Mouse (Mus musculus): ENCODE data around the gene Crybg2.

Crybg2 gene

GRCm38 (mm10) chr4:134060135-134060865 is at the start of gene Crybg2:
Gene Crybg2 (plus strand): TSS chr4:134060815.
- TF ChIP-seq CTCF (conservative IDR thresholded peaks at IDR 0.05; ENCODE audit: low read length) (no peak), POU5F1 (IDR thresholded peaks at IDR 0.05; ENCODE audit: borderline replicate concordance, low read length) (no peak), NANOG (IDR thresholded peaks at IDR 0.05; ENCODE audit: borderline replicate concordance, low read length) (no peak)
- H3K27me3 ChIP-seq (ENCODE audit: insufficient read depth, low read length), result peaks cover 8% of the 10 kb centered on the region
- peak within 1 kb of the TSS; percentile 74 for H3K4me3 ChIP-seq (replicated peaks; ENCODE audit: low read length)
- peaks cover 79% of the 10 kb centered on the region for H3K4me1 ChIP-seq (replicated peaks; ENCODE audit: low read depth, low read length)
- H3K36me3 ChIP-seq (ENCODE audit: insufficient read depth, low read length), result no peaks in the 10 kb centered on the region
- no peaks in the 10 kb centered on the region for H3K9me3 ChIP-seq (ENCODE audit: low read length)

DNA sequence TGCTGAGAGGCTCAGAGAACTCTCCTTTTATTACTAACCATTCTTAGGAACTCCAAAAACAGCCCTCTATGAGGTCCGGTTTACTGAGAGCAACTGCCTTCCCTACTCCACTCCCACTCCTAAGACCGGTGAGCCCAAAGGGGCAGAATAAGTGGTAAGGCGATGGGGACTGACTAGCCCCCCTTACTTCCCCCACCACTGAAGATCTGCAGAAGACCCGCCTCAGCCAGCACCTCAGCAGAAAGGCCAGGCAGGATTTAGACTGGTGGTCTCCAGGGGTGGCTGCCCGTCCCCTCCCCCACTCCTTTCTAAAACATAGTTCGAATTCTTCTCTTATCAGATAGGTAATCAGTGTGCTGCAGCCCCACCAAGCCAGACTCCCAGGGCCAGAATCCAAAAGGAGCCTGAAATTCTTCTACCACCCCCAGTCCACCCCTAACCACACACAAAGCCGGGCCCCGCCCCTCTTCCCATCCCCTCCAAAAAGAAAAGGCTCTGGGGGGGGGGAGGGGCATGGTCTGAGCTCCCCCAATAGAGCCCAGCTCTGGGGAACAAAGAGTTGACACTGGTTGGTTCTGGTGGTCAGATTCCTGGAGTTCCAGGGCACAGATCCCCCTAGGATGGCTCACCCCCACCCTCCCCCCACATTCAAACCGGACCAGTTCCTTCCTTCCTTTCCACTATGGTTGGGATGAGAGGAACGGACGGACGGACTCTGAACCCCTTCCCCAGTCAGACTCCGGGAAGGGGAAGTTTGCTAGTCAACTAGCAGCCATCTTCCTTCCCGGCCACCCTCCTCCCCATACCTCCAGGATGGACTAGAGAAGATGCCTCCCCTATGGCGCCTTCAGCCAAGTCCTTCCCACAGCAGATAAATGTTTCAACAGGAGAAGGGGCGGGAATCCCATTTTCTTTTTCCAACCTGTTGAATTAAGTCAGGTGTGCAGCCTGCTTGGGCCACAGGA is 48.9 kb upstream of the Crybg2 start:
- peaks cover 67% of the 10 kb centered on the region for H3K36me3 ChIP-seq (ENCODE audit: insufficient read depth, low read length)
- H3K9me3 ChIP-seq (ENCODE audit: low read length), result no peaks in the 10 kb centered on the region
- TF ChIP-seq NANOG (IDR thresholded peaks at IDR 0.05; ENCODE audit: borderline replicate concordance, low read length), result no peak
- TF ChIP-seq CTCF (conservative IDR thresholded peaks at IDR 0.05; ENCODE audit: low read length), result no peak
- no peak for TF ChIP-seq POU5F1 (IDR thresholded peaks at IDR 0.05; ENCODE audit: borderline replicate concordance, low read length)
- no peaks in the 10 kb centered on the region for H3K27me3 ChIP-seq (ENCODE audit: insufficient read depth, low read length)
- H3K4me1 ChIP-seq (replicated peaks; ENCODE audit: low read depth, low read length), result peaks cover 85% of the 10 kb centered on the region
- peak overlapping the region; percentile 71 for H3K4me3 ChIP-seq (replicated peaks; ENCODE audit: low read length)

- Histone ChIP-seq H3K4me3 (replicated peaks; ENCODE audit: low read length) (peak overlapping the region; percentile 71), H3K27me3 (ENCODE audit: insufficient read depth, low read length) (no peaks in the 10 kb centered on the region)
- TF ChIP-seq CTCF (conservative IDR thresholded peaks at IDR 0.05; ENCODE audit: low read length), result peak; percentile 36
- TF ChIP-seq POU5F1 (IDR thresholded peaks at IDR 0.05; ENCODE audit: borderline replicate concordance, low read length), result no peak
- TF ChIP-seq NANOG (IDR thresholded peaks at IDR 0.05; ENCODE audit: borderline replicate concordance, low read length), result no peak
These were observed 47.6 kb upstream of the Crybg2 start for GRCm38 (mm10) chr4:134012858-134013528.

DNA sequence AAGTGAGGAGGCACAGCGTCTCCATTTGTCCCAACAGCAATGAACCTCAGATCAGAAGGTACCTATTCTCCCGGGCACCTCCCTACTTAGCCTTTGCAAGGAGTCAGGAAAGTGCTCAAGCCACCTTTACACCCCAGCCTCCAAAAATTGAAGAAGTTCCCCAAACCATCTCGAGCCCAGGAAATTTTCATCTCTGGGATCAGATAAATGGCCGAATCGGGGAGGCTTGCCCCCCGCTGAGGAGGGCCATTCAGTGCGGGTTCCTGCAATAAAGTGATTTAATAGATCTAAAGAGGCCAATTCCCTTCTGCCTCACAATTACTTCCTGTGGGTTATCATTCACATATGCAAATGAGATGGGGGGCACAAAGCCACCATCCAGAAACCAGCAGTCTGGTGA is 44.4 kb upstream of the Crybg2 start:
- Histone ChIP-seq H3K9me3 (ENCODE audit: low read length) (no peaks in the 10 kb centered on the region), H3K4me3 (replicated peaks; ENCODE audit: low read length) (peak overlapping the region; percentile 95), H3K27me3 (ENCODE audit: insufficient read depth, low read length) (no peaks in the 10 kb centered on the region), H3K36me3 (ENCODE audit: insufficient read depth, low read length) (peaks cover 38% of the 10 kb centered on the region), H3K4me1 (replicated peaks; ENCODE audit: low read depth, low read length) (peaks cover 67% of the 10 kb centered on the region)
- TF ChIP-seq CTCF (conservative IDR thresholded peaks at IDR 0.05; ENCODE audit: low read length), result no peak
- TF ChIP-seq NANOG (IDR thresholded peaks at IDR 0.05; ENCODE audit: borderline replicate concordance, low read length), result no peak
- TF ChIP-seq POU5F1 (IDR thresholded peaks at IDR 0.05; ENCODE audit: borderline replicate concordance, low read length), result no peak

More at GRCm38 (mm10) chr4:134012858-134013528, 47.6 kb upstream of the Crybg2 start:
- H3K36me3 ChIP-seq (ENCODE audit: insufficient read depth, low read length), result peaks cover 59% of the 10 kb centered on the region
- peaks cover 82% of the 10 kb centered on the region for H3K4me1 ChIP-seq (replicated peaks; ENCODE audit: low read depth, low read length)
- no peaks in the 10 kb centered on the region for H3K9me3 ChIP-seq (ENCODE audit: low read length)

DNA sequence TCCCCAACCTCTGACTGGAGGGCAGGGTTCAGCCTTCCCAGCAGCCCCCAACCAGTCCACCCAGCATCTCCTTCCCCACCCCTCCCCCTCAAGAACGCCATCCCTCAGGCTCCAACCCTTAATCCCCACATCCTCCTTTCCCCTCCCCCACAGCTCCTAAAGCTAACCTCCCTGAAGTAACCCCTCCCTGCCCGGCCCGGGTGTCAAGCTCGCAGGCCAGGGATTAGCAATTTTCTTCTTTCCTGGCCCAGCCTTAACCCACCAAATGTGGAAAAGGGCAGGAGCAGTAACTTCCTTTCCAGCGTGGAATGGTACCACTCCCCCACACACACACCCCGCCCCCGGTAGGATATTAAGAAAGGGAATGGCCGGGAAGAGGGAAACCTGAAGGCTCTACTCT is 43.8 kb upstream of the Crybg2 start:
- H3K36me3 ChIP-seq (ENCODE audit: insufficient read depth, low read length), result peaks cover 38% of the 10 kb centered on the region
- H3K4me1 ChIP-seq (replicated peaks; ENCODE audit: low read depth, low read length), result peaks cover 61% of the 10 kb centered on the region
- no peaks in the 10 kb centered on the region for H3K27me3 ChIP-seq (ENCODE audit: insufficient read depth, low read length)
- H3K9me3 ChIP-seq (ENCODE audit: low read length), result no peaks in the 10 kb centered on the region
- no peak for TF ChIP-seq POU5F1 (IDR thresholded peaks at IDR 0.05; ENCODE audit: borderline replicate concordance, low read length)
- TF ChIP-seq CTCF (conservative IDR thresholded peaks at IDR 0.05; ENCODE audit: low read length), result no peak
- TF ChIP-seq NANOG (IDR thresholded peaks at IDR 0.05; ENCODE audit: borderline replicate concordance, low read length), result no peak
- H3K4me3 ChIP-seq (replicated peaks; ENCODE audit: low read length), result peak overlapping the region; percentile 95

DNA sequence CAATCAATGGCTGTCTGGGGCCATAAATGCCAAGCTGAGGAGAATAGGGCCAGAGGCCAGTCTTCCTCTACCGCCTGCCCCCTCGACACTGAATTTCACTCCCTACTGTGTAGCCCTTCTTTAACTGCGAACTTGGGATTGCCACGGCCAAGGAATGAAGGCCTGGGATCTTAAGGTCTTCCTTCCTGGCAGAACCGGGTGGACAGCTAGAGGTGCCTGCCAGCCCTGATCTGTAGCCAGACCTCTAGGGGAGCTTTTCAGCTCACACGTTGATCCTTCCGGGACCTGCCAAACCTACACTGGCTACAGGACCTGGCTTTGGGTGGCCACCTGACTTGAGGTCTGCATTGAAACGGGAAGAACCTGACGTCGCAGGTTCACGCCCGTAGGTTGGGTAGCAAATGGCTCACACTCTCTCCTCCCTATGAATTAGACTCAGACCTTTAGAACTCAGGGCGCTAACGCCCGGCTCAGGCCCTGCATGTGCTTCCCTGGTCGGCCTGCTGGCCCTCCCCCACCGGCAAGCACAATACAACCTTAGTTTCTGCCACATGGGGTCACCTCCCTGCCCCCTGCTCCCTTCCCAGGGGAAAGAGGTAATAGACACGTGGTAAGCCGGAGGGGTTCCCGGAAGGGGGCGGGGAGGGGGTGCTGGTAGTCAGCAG is 43.3 kb upstream of the Crybg2 start:
- no peaks in the 10 kb centered on the region for H3K27me3 ChIP-seq (ENCODE audit: insufficient read depth, low read length)
- no peaks in the 10 kb centered on the region for H3K9me3 ChIP-seq (ENCODE audit: low read length)
- peaks cover 38% of the 10 kb centered on the region for H3K36me3 ChIP-seq (ENCODE audit: insufficient read depth, low read length)
- TF ChIP-seq POU5F1 (IDR thresholded peaks at IDR 0.05; ENCODE audit: borderline replicate concordance, low read length) (no peak), CTCF (conservative IDR thresholded peaks at IDR 0.05; ENCODE audit: low read length) (no peak), NANOG (IDR thresholded peaks at IDR 0.05; ENCODE audit: borderline replicate concordance, low read length) (no peak)
- H3K4me3 ChIP-seq (replicated peaks; ENCODE audit: low read length), result peak overlapping the region; percentile 95
- H3K4me1 ChIP-seq (replicated peaks; ENCODE audit: low read depth, low read length), result peaks cover 56% of the 10 kb centered on the region

DNA sequence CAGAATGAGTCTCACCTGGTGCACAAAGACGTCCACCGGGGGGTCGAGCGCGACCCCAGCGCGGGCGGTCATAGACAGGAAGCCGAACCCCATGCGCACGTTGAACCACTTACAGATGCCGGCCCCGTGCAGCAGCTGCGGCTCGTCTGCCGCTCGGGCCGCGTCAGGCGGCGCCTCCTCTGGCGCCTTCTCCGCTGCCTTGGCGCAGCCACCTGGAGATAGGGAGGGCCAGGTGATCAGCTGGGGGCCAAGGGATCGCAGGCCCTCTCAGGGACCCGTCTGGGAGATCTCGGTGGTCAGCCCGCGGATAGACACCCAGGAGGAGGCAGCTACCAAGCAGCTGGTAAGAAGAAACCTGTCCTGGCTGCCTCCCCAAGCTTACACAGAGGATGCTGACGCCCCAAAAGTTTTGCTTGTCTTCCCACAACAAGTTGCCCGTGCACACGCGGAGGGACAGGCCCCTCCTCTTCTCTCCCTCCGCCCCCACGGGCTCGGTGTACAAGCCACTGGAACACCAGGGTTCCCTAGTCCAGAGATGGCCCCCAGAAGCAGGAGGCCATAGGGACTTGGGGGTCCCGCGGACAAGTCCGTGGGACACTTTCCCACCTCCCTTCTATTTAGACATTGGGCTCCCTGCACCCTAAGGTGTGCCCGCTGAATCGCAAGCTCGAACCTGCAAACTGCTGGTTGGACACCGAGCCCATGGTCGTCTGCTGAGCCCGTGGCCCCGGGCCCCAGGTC is 42.4 kb upstream of the Crybg2 start:
- Histone ChIP-seq H3K36me3 (ENCODE audit: insufficient read depth, low read length) (peaks cover 30% of the 10 kb centered on the region), H3K4me1 (replicated peaks; ENCODE audit: low read depth, low read length) (peaks cover 49% of the 10 kb centered on the region), H3K27me3 (ENCODE audit: insufficient read depth, low read length) (no peaks in the 10 kb centered on the region), H3K9me3 (ENCODE audit: low read length) (no peaks in the 10 kb centered on the region), H3K4me3 (replicated peaks; ENCODE audit: low read length) (peak overlapping the region; percentile 95)
- TF ChIP-seq CTCF (conservative IDR thresholded peaks at IDR 0.05; ENCODE audit: low read length), result no peak
- TF ChIP-seq POU5F1 (IDR thresholded peaks at IDR 0.05; ENCODE audit: borderline replicate concordance, low read length), result no peak
- TF ChIP-seq NANOG (IDR thresholded peaks at IDR 0.05; ENCODE audit: borderline replicate concordance, low read length), result no peak
